Mouse (Mus musculus): ENCODE results near the gene Ugt1a9.
"Not testable (repeated sequence)": the region's sequence is repeated elsewhere in the genome, so short reads cannot be mapped to it uniquely, and the experiment has no call there.

Ugt1a9 gene

GRCm38 (mm10) chr1:88218051-88218450 lies 147.5 kb downstream of the Ugt1a9 start:
- peak in 1 of 2 experiments; percentile 41 for DNase-seq (ENCODE audit: inconsistent age in 2 of 2, low spot score in 1 of 2)

GRCm38 (mm10) chr1:88218591-88218990 lies 148.0 kb downstream of the Ugt1a9 start:
- no peak for DNase-seq (ENCODE audit: inconsistent age in 2 of 2, low spot score in 1 of 2)

- peak in 1 of 2 experiments; percentile 49 for DNase-seq (ENCODE audit: inconsistent age in 2 of 2, low spot score in 1 of 2)
Measured at GRCm38 (mm10) chr1:88219054-88219453, 148.5 kb downstream of the Ugt1a9 start.

DNA sequence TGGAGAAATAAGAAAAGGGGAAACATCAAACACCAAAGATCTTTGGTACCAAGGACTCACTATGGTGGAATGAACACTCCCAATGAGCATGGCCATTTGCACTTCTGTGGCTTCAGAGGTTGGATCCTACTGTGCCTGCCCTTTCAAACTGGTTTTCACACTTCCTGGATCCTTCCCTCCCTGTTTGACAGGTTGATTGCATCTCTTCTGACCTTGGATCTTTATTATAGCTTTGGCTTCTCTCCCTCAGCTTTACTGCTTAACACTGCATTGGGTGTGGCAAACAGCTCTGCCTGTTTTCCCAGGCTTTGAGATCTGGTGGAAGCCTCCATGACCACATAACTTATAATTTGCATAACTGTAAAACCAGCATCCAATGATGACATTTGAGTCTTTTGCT lies 149.7 kb downstream of the Ugt1a9 start:
- DNase-seq (ENCODE audit: inconsistent age in 2 of 2, low spot score in 1 of 2) = peak in 1 of 2 experiments; percentile 57

DNA sequence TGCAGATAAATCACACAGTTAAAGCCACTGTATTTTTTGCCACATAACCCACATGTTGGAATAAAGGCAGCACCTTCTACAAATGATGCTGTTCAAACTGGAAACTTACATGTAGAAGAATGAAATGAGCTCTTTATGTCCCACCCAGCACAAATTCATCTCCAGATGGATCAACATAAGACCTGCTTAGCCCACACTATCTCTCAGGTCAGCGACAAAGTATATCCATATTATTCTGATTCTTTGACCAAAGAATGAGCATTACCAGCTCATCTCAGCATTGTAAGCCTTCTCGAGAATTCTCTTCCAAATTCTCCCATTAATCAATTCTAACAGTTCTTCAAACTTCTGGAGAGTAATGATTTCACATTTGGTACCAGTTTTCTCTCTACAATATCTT lies 151.6 kb downstream of the Ugt1a9 start:
- no peak for DNase-seq (ENCODE audit: inconsistent age in 2 of 2, low spot score in 1 of 2)

DNA sequence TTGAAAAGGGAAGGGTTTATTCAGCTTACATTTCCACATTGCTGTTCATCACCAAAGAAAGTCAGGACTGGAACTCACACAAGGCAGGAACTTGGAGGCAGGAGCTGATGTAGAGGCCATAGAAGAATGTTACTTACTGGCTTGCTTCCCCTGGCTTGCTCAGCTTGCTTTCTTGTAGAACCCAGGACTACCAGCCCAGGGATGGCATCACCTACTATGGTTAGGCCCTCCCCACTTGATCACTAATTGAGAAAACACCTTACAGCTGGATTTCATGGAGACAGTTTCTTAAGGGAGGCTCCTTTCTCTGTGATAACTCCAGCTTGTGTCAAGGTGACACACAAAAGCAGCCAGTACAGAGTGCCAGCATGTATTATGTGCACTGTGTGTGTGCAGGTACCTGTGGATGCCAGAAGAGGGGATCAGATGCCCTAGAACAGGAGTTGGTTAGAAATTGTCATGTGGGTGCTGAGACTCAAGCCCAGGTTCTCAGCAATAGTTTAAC lies 152.5 kb downstream of the Ugt1a9 start:
- peak in 1 of 2 experiments; percentile 8 for DNase-seq (ENCODE audit: inconsistent age in 2 of 2, low spot score in 1 of 2)

- DNase-seq (ENCODE audit: inconsistent age in 2 of 2, low spot score in 1 of 2) = no peak
Measured at GRCm38 (mm10) chr1:88223591-88223990, 153.0 kb downstream of the Ugt1a9 start.

DNA sequence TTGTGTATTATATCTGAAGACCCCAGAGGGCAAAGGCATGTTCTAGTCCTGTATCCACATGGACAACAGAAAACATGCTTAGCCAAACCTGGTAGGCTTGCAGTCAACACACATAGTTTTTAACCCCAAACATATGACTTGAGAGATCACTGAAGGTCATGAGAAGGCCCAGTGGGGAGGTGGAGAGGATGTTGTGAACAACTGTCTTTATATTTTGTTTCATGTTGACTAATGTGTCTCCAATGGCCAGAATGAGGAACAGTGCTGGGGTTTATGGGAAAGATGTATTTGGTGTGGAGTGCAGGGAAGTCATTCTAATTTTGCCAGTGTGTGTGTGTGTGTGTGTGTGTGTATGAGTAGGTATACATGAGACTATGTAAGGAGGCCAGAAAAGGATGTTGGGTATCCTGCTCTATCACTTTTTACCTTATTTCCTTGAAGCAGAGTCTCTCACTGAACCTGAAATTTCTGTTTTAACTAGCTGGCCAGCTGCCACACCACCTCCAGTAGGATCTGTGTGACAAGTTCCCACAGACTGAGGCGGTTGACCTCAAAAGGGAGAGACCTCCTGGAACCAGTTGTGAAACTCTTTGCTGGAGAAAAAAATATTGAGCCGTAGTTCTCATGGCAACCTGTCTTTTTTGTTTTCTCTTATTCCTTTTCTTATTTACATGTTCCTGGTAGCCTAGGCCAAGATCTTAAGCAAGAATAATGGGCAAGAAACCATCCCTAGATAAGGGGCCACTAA lies 153.6 kb downstream of the Ugt1a9 start:
- DNase-seq (ENCODE audit: inconsistent age in 2 of 2, low spot score in 1 of 2) = peak in 1 of 2 experiments; percentile 84

DNA sequence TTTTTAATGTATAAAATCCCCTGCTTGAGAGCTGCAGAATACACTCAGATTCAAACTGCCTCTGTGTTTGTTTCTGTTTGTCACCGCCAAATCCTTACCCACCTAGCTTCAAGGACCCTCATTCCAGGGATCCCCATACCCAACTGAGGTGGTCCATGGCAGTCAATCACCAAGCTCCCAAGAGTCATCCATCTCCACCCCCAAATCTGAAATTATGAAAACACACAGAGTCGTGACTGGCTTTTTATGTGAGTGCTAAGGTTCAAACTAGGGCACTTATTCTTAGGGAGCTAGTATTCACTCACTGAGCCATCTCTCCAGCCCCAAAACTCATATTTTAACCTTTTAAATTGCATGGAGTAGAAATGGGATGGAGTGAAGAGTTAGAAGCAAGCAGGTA lies 154.7 kb downstream of the Ugt1a9 start:
- not testable (repeated sequence) for DNase-seq (ENCODE audit: inconsistent age in 2 of 2, low spot score in 1 of 2)

GRCm38 (mm10) chr1:88225741-88226140 lies 155.1 kb downstream of the Ugt1a9 start:
- DNase-seq (ENCODE audit: inconsistent age in 2 of 2, low spot score in 1 of 2) = no peak

GRCm38 (mm10) chr1:88226670-88227379 lies 156.2 kb downstream of the Ugt1a9 start, which contains the start of gene Mroh2a:
Gene Mroh2a, plus strand, starts transcription at chr1:88226986.
- peak in 1 of 2 experiments; percentile 21 for DNase-seq (ENCODE audit: inconsistent age in 2 of 2, low spot score in 1 of 2)

GRCm38 (mm10) chr1:88227482-88227881 lies 156.9 kb downstream of the Ugt1a9 start:
- DNase-seq (ENCODE audit: inconsistent age in 2 of 2, low spot score in 1 of 2) = no peak

- DNase-seq (ENCODE audit: inconsistent age in 2 of 2, low spot score in 1 of 2) = peak in 1 of 2 experiments; percentile 19
Measured at GRCm38 (mm10) chr1:88228121-88228520, 157.5 kb downstream of the Ugt1a9 start.

DNA sequence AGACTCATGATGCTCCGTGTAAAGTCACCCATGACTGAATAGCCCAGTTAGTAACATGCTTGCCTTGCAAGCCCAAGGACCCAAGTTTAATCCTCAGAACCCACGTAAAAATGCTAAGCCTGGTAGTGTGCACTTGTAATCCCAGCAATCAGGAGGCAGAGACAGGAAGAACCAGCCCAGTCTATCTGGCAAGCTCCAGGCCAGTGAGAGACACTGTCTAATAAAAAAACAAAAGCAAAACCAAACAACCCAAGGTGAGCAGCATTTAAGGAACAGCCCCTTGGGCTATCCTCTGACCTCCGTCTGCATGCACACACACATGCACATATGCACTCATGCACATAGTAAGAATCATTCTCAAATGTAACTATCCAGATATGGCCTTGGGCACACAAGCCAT lies 159.0 kb downstream of the Ugt1a9 start:
- no peak for DNase-seq (ENCODE audit: inconsistent age in 2 of 2, low spot score in 1 of 2)

DNA sequence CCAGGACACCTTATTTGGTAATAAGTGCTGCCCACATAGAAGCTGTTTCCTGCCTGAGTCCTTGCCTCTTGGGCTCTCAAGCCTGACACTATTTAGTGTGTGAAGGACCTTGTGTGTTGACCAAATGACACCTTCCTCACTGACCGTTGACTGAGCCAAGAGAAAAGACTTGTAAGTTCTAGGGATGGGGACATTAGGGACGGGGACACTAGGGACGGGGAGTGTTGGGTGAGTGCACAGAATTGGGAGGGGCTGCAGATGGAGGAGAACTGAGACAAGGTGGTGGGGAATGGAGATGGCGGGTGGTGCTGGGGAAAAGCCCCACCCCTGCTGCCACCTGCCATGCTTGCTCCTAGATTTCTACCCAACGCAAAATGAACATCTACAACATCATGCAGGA lies 159.4 kb downstream of the Ugt1a9 start:
- peak in 1 of 2 experiments; percentile 22 for DNase-seq (ENCODE audit: inconsistent age in 2 of 2, low spot score in 1 of 2)

DNA sequence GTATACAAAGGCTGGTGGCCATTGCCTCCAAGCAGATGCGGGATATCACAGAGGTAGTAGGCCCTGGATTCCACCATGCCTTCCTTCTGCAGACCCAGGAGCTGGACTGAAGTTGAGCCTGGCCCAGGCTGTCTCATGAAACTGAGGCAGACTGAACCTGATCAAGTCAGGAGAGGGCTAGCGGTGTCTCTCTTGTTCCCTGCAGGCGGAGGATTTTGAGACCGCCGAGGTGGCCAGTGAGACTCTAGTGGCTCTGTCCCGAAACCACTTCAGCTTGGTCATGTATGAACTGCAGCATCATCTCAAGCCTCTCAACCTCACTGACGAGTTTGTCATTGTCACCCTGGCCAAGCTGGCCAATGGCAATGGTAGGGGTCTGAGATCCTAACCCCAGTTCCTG lies 159.8 kb downstream of the Ugt1a9 start:
- DNase-seq (ENCODE audit: inconsistent age in 2 of 2, low spot score in 1 of 2) = no peak

- DNase-seq (ENCODE audit: inconsistent age in 2 of 2, low spot score in 1 of 2) = no peak
Measured at GRCm38 (mm10) chr1:88230981-88231802, 160.6 kb downstream of the Ugt1a9 start.

GRCm38 (mm10) chr1:88231803-88232499 lies 161.4 kb downstream of the Ugt1a9 start:
- DNase-seq (ENCODE audit: inconsistent age in 2 of 2, low spot score in 1 of 2) = peak in 1 of 2 experiments; percentile 7

DNA sequence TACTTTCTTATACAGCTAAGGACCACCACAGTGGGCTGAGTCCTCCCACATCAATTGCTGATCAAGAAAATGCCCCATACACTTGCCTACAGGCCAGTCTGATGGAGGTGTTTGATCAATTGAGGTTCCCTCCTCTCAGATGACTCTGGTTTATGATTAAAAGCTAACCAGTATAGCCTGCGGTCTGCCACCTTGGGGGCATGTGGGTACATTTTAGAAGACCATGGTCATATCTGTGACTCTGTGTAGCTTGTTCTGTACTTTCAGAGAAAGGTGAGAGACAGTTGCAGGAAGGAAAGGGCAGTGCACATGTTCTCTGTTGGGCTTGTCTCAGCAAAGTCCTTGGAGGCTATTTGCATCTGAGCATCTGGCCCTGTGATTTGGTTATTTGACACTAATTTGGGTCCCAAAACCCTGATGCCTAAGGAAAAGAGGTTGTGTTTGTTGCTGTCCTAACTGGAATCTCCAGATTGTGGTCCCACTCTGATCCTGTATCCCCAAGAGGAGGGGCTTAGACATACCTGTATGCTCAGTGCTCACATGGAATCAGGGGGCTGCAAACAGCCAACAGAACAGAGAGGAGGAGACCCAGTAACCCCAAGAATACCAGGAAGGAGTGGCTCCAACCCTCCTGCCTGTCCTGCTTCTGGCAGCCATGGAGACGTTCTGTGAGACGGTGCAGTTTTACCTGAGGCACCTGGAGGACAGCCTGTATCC lies 162.2 kb downstream of the Ugt1a9 start:
- DNase-seq (ENCODE audit: inconsistent age in 2 of 2, low spot score in 1 of 2) = peak in 1 of 2 experiments; percentile 8
